Mouse (Mus musculus): Measurements from ENCODE around the gene Syt16.

Gene Syt16

GRCm38 (mm10) chr12:74303418-74304294 is 306.2 kb downstream of the Syt16 start:
- in situ Hi-C loops (cut with MseI, MboI) = no loop called here

GRCm38 (mm10) chr12:74312611-74313010 is 315.1 kb downstream of the Syt16 start:
- in situ Hi-C loops (cut with MseI, MboI) = no loop called here

GRCm38 (mm10) chr12:74315221-74315620 is 317.8 kb downstream of the Syt16 start:
- in situ Hi-C loops (cut with MseI, MboI) = no loop called here

- in situ Hi-C loops (cut with MseI, MboI) = no loop called here
Observed at GRCm38 (mm10) chr12:74316344-74316973, 319.0 kb downstream of the Syt16 start, which contains the start of gene Gm11042. TSS of gene Gm11042 (minus strand) at chr12:74316394.

GRCm38 (mm10) chr12:74316989-74317759 is 319.7 kb downstream of the Syt16 start:
- in situ Hi-C loops (cut with MseI, MboI) = no loop called here

- in situ Hi-C loops (cut with MseI, MboI) = loop anchor here in 1 of 2 experiments (10.0 kb wide), 1 partner anchor 1074 kb away; no protein-coding TSS in a partner anchor
Observed at GRCm38 (mm10) chr12:74320318-74320717, 322.9 kb downstream of the Syt16 start.

- in situ Hi-C loops (cut with MseI, MboI) = loop anchor here in 1 of 2 experiments (10.0 kb wide), 1 partner anchor 1073 kb away; no protein-coding TSS in a partner anchor
Observed at GRCm38 (mm10) chr12:74321981-74322380, 324.5 kb downstream of the Syt16 start.
